Mouse (Mus musculus): ENCODE results near the gene Spsb3. TPM values are rescaled to one million over a fixed set of nuclear protein-coding genes. Genes with fewer than 3 reads are reported as not detected.

Gene Spsb3
- total and polyA plus RNA-seq, 2 experiments from 2014 or later: 94.9 to 135 TPM

- no peak for TF ChIP-seq CTCF (IDR thresholded peaks at IDR 0.05; ENCODE audit: low read depth)
- Histone ChIP-seq H3K27me3 (ENCODE audit: insufficient read depth, low read length) (no peaks in the 10 kb centered on the region), H3K4me3 (ENCODE audit: low read length) (no peak overlapping the region), H3K9ac (replicated peaks; ENCODE audit: low read length) (no peak overlapping the region), H3K36me3 (ENCODE audit: insufficient read depth, low read length) (peaks cover 23% of the 10 kb centered on the region), H3K27ac (no peak overlapping the region), H3K9me3 (ENCODE audit: low read length) (no peaks in the 10 kb centered on the region), H3K4me2 (ENCODE audit: low read depth, low read length) (no peak overlapping the region), H3K4me1 (ENCODE audit: insufficient read depth, low read length) (peaks cover 23% of the 10 kb centered on the region)
- no peak for ATAC-seq
- WGBS: 85% methylated on average over 19 of the region's 19 CpGs
- DNase-seq (ENCODE audit: low spot score): no peak
Measured at GRCm38 (mm10) chr17:24890151-24891092, 4.0 kb downstream of the Spsb3 start.

GRCm38 (mm10) chr17:24891321-24891720, 4.9 kb downstream of the Spsb3 start:
- 79% methylated on average over 13 of the region's 13 CpGs for WGBS
- ATAC-seq (no peak), DNase-seq (ENCODE audit: low spot score) (no peak)
- H3K4me3 ChIP-seq (ENCODE audit: low read length): no peak overlapping the region
- no peak overlapping the region for H3K9ac ChIP-seq (replicated peaks; ENCODE audit: low read length)
- TF ChIP-seq CTCF (IDR thresholded peaks at IDR 0.05; ENCODE audit: low read depth): no peak
- H3K27ac ChIP-seq: no peak overlapping the region
- H3K9me3 ChIP-seq (ENCODE audit: low read length): no peaks in the 10 kb centered on the region
- no peaks in the 10 kb centered on the region for H3K27me3 ChIP-seq (ENCODE audit: insufficient read depth, low read length)
- H3K4me1 ChIP-seq (ENCODE audit: insufficient read depth, low read length): peaks cover 20% of the 10 kb centered on the region
- H3K4me2 ChIP-seq (ENCODE audit: low read depth, low read length): no peak overlapping the region
- peaks cover 23% of the 10 kb centered on the region for H3K36me3 ChIP-seq (ENCODE audit: insufficient read depth, low read length)

- DNase-seq (ENCODE audit: low spot score) (no peak), ATAC-seq (no peak)
- TF ChIP-seq CTCF (IDR thresholded peaks at IDR 0.05; ENCODE audit: low read depth): no peak
- H3K9me3 ChIP-seq (ENCODE audit: low read length): no peaks in the 10 kb centered on the region
- H3K4me3 ChIP-seq (ENCODE audit: low read length): no peak overlapping the region
- no peaks in the 10 kb centered on the region for H3K27me3 ChIP-seq (ENCODE audit: insufficient read depth, low read length)
- no peak overlapping the region for H3K27ac ChIP-seq
- H3K4me1 ChIP-seq (ENCODE audit: insufficient read depth, low read length): peaks cover 22% of the 10 kb centered on the region
- H3K36me3 ChIP-seq (ENCODE audit: insufficient read depth, low read length): peaks cover 23% of the 10 kb centered on the region
- H3K9ac ChIP-seq (replicated peaks; ENCODE audit: low read length): no peak overlapping the region
- H3K4me2 ChIP-seq (ENCODE audit: low read depth, low read length): no peak overlapping the region
- WGBS: 73% methylated on average over 12 of the region's 12 CpGs
Measured at GRCm38 (mm10) chr17:24892785-24893184, 6.3 kb downstream of the Spsb3 start.

GRCm38 (mm10) chr17:24893276-24893675, 6.8 kb downstream of the Spsb3 start:
- H3K9me3 ChIP-seq (ENCODE audit: low read length): no peaks in the 10 kb centered on the region
- 98% methylated on average over 2 of the region's 2 CpGs for WGBS
- TF ChIP-seq CTCF (IDR thresholded peaks at IDR 0.05; ENCODE audit: low read depth): no peak
- ATAC-seq (no peak), DNase-seq (ENCODE audit: low spot score) (no peak)
- H3K27ac ChIP-seq: no peak overlapping the region
- H3K36me3 ChIP-seq (ENCODE audit: insufficient read depth, low read length): peaks cover 27% of the 10 kb centered on the region
- H3K4me1 ChIP-seq (ENCODE audit: insufficient read depth, low read length): peaks cover 19% of the 10 kb centered on the region
- no peak overlapping the region for H3K4me2 ChIP-seq (ENCODE audit: low read depth, low read length)
- no peak overlapping the region for H3K4me3 ChIP-seq (ENCODE audit: low read length)
- H3K27me3 ChIP-seq (ENCODE audit: insufficient read depth, low read length): no peaks in the 10 kb centered on the region
- H3K9ac ChIP-seq (replicated peaks; ENCODE audit: low read length): no peak overlapping the region

GRCm38 (mm10) chr17:24894061-24894994, 7.9 kb downstream of the Spsb3 start:
- Histone ChIP-seq H3K4me2 (ENCODE audit: low read depth, low read length) (peak overlapping the region; percentile 99), H3K9me3 (ENCODE audit: low read length) (no peaks in the 10 kb centered on the region), H3K4me3 (ENCODE audit: low read length) (peak overlapping the region; percentile 91), H3K36me3 (ENCODE audit: insufficient read depth, low read length) (peaks cover 36% of the 10 kb centered on the region), H3K9ac (replicated peaks; ENCODE audit: low read length) (peak overlapping the region; percentile 95), H3K27me3 (ENCODE audit: insufficient read depth, low read length) (no peaks in the 10 kb centered on the region), H3K4me1 (ENCODE audit: insufficient read depth, low read length) (peaks cover 19% of the 10 kb centered on the region), H3K27ac (peak overlapping the region; percentile 93)
- DNase-seq (ENCODE audit: low spot score): peak; percentile 37
- peak; percentile 31 for ATAC-seq
- 10% methylated on average over 31 of the region's 31 CpGs for WGBS
- no peak; the same call in 1 of the 2 replicates for TF ChIP-seq CTCF (IDR thresholded peaks at IDR 0.05; ENCODE audit: low read depth)

- DNase-seq (ENCODE audit: low spot score): peak; percentile 95
- TF ChIP-seq CTCF (IDR thresholded peaks at IDR 0.05; ENCODE audit: low read depth): no peak
- WGBS: under 1% methylated on average over 62 of the region's 62 CpGs
- peak; percentile 76 for ATAC-seq
- peaks cover 19% of the 10 kb centered on the region for H3K4me1 ChIP-seq (ENCODE audit: insufficient read depth, low read length)
- H3K36me3 ChIP-seq (ENCODE audit: insufficient read depth, low read length): peaks cover 40% of the 10 kb centered on the region
- peak within 1 kb of the TSS; percentile 93 for H3K27ac ChIP-seq
- peak within 1 kb of the TSS; percentile 91 for H3K4me3 ChIP-seq (ENCODE audit: low read length)
- no peaks in the 10 kb centered on the region for H3K9me3 ChIP-seq (ENCODE audit: low read length)
- no peaks in the 10 kb centered on the region for H3K27me3 ChIP-seq (ENCODE audit: insufficient read depth, low read length)
- peak within 1 kb of the TSS; percentile 99 for H3K4me2 ChIP-seq (ENCODE audit: low read depth, low read length)
- peak within 1 kb of the TSS; percentile 95 for H3K9ac ChIP-seq (replicated peaks; ENCODE audit: low read length)
Measured at GRCm38 (mm10) chr17:24894995-24895547, 8.6 kb downstream of the Spsb3 start, which contains the start of the genes Eme2 and Mrps34. Eme2 (minus strand) TSS chr17:24895087. Mrps34 (plus strand) TSS chr17:24895116.

Data from hindbrain, postnatal 0 days (tissue).